Mouse (Mus musculus) C2C12 (cell line): ENCODE results near the gene Ppil1.

ENCODE experiments used
- CEBPB ChIP-seq: IDR thresholded peaks from one replicate; pipeline ENCODE4 v1.6.1; 2011; ENCODE audit warnings: low read depth, mild to moderate bottlenecking, control low read depth, moderate library complexity
- CTCF ChIP-seq: IDR thresholded peaks from one replicate; pipeline ENCODE4 v1.5.1; 2011; ENCODE audit not compliant: control insufficient read depth, insufficient read depth, insufficient read length
- FOSL1 ChIP-seq: IDR thresholded peaks from one replicate; pipeline ENCODE4 v1.8.0; 2011; ENCODE audit warnings: mild to moderate bottlenecking, low read length; ENCODE audit not compliant: poor library complexity, insufficient read depth, severe bottlenecking
- MAX ChIP-seq: IDR thresholded peaks from one replicate; pipeline ENCODE4 v1.6.1; 2011; ENCODE audit warnings: mild to moderate bottlenecking, control low read depth
- USF1 ChIP-seq: IDR thresholded peaks from one replicate; pipeline ENCODE4 v1.6.1; 2011; ENCODE audit warnings: low read depth, mild to moderate bottlenecking, control low read depth, moderate library complexity

- TF ChIP-seq CTCF = no peak
- TF ChIP-seq FOSL1 = no peak
- TF ChIP-seq CEBPB = no peak
- TF ChIP-seq MAX = no peak
- no peak for TF ChIP-seq USF1
These were observed 19.1 kb downstream of the Ppil1 start for GRCm38 (mm10) chr17:29244912-29245311.
